ENCODE assay signal across 8 mouse cellular contexts in the genomic region with DNA sequence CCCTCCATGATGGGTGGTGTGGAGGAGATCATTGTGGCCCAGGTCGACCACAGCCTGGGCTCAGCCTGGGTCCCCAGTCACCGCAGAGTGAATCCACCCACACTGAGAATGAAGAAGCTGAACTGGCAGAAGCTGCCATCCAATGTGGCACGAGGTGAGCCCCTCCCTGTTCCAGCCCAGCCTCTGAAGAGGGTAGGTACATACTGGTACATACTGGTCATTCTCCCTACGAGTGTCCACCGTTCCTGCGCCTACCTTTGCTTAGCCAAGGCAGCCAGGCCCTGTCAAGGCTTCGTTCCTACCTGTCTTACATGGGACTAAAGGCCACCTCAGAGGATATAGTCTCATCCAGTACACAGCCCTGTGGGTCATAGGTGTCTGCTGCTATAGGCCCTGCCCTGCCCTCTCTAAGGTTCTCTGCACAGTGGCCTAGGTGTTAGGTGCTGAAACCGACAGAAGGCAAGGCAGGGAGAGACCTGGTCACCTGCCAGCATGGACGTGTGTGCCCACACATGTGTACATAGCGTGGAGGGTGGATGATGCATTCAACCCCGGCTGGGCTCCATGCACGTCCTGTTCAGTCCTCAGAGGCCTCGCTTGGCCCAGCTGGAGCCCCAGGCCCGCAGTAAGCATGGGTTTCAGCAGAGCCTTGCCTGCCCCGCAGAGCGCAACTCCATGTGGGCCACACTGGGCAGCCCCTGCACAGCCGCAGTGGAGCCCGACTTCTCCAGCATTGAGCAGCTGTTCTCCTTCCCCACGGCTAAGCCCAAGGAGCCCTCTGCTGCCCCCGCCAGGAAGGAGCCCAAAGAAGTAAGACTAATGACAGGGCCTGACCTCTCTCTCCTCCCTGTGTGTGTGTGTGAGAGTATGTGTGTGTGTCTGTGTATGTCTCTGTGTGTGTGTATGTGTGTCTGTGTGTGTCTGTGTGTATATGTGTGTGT. TPM values are rescaled to one million over a fixed set of nuclear protein-coding genes. Genes with fewer than 3 reads are reported as not detected.
A peak's percentile ranks its signal among the peaks of the same experiment; 100 is the strongest.
DNase-seq lines count a peak whose midpoint lies in the region; ATAC-seq and TF ChIP-seq lines count a peak whose summit lies in the region.

No protein-coding gene starts in this region.

- no peaks in the 10 kb centered on the region for H3K9me3 ChIP-seq in hindbrain, embryonic 15.5 days
- H3K9me3 ChIP-seq in liver, postnatal 0 days (ENCODE audit: low read length), result no peaks in the 10 kb centered on the region
- no peaks in the 10 kb centered on the region for H3K9me3 ChIP-seq in neural tube, embryonic 12.5 days

- no peak for ATAC-seq in CD4-positive, CD25-positive, alpha-beta regulatory T cell, adult 4 months
- peak; percentile 46; the same call in 1 of the 2 replicates for ATAC-seq in hindbrain, embryonic 15.5 days (ENCODE audit: low FRiP score, low read depth)
- ATAC-seq in liver, postnatal 0 days, result peak; percentile 60
- peak; percentile 69 for ATAC-seq in neural tube, embryonic 12.5 days (ENCODE audit: low FRiP score, low read depth)

- no peaks in the 10 kb centered on the region for H3K4me1 ChIP-seq in testis, adult 2 months (ENCODE audit: control insufficient read depth, insufficient read depth, low read length)
- H3K4me1 ChIP-seq in hindbrain, embryonic 15.5 days (replicated peaks), result 0 out of 2 replicates have a peak, but pooled peaks cover 4% of the 10 kb centered on the region
- H3K4me1 ChIP-seq in liver, postnatal 0 days (ENCODE audit: insufficient read depth), result no peaks in the 10 kb centered on the region
- peaks cover 5% of the 10 kb centered on the region; the same call in 1 of the 2 replicates for H3K4me1 ChIP-seq in neural tube, embryonic 12.5 days

- no peak overlapping the region for H3K4me3 ChIP-seq in testis, adult 2 months (ENCODE audit: control insufficient read depth, low read depth, low read length)
- H3K4me3 ChIP-seq in hindbrain, embryonic 15.5 days, result no peak overlapping the region
- no peak overlapping the region for H3K4me3 ChIP-seq in liver, postnatal 0 days (ENCODE audit: low read depth, low read length)
- H3K4me3 ChIP-seq in neural tube, embryonic 12.5 days, result no peak overlapping the region

- no peak for TF ChIP-seq POLR2A in testis, adult 2 months (IDR thresholded peaks at IDR 0.05; ENCODE audit: control insufficient read depth, low read depth, low read length)

- WGBS in hindbrain, embryonic 15.5 days, result 55% methylated on average over 20 of the region's 20 CpGs
- WGBS in liver, postnatal 0 days (ENCODE audit: insufficient replicate concordance), result 65% methylated on average over 20 of the region's 20 CpGs
- 66% methylated on average over 20 of the region's 20 CpGs for WGBS in neural tube, embryonic 12.5 days

- H3K4me2 ChIP-seq in hindbrain, embryonic 15.5 days, result no peak overlapping the region
- H3K4me2 ChIP-seq in liver, postnatal 0 days (ENCODE audit: low read depth, low read length), result no peak overlapping the region
- no peak overlapping the region for H3K4me2 ChIP-seq in neural tube, embryonic 12.5 days (replicated peaks)

- DNase-seq in CD4-positive, CD25-positive, alpha-beta regulatory T cell, adult 2 months (ENCODE audit: low read depth, low spot score), result peak; percentile 36
- DNase-seq in testis, postnatal 14 days (ENCODE audit: low spot score), result no peak
- peak; percentile 57 for DNase-seq in liver, postnatal 0 days
- DNase-seq in cerebellum, adult 9-11 months, result no peak

- H3K9ac ChIP-seq in hindbrain, embryonic 15.5 days, result no peak overlapping the region
- no peak overlapping the region for H3K9ac ChIP-seq in liver, postnatal 0 days (replicated peaks)
- H3K9ac ChIP-seq in neural tube, embryonic 12.5 days, result no peak overlapping the region

- H3K36me3 ChIP-seq in testis, adult 2 months (ENCODE audit: control insufficient read depth, insufficient read depth, low read length), result no peaks in the 10 kb centered on the region
- H3K36me3 ChIP-seq in hindbrain, embryonic 15.5 days, result no peaks in the 10 kb centered on the region
- H3K36me3 ChIP-seq in liver, postnatal 0 days (replicated peaks; ENCODE audit: insufficient read depth, low read length), result peaks cover 20% of the 10 kb centered on the region
- H3K36me3 ChIP-seq in neural tube, embryonic 12.5 days, result no peaks in the 10 kb centered on the region

- no peak overlapping the region for H3K27ac ChIP-seq in testis, adult 2 months (ENCODE audit: control insufficient read depth, insufficient read depth, low read depth, low read length)
- no peak overlapping the region for H3K27ac ChIP-seq in hindbrain, embryonic 15.5 days (replicated peaks)
- no peak overlapping the region for H3K27ac ChIP-seq in liver, postnatal 0 days (ENCODE audit: low read depth)
- H3K27ac ChIP-seq in neural tube, embryonic 12.5 days, result no peak overlapping the region

- no peaks in the 10 kb centered on the region for H3K27me3 ChIP-seq in testis, adult 2 months (ENCODE audit: control insufficient read depth, insufficient read depth, low read length)
- H3K27me3 ChIP-seq in hindbrain, embryonic 15.5 days, result no peaks in the 10 kb centered on the region
- H3K27me3 ChIP-seq in liver, postnatal 0 days (ENCODE audit: insufficient read depth, low read length), result no peaks in the 10 kb centered on the region
- H3K27me3 ChIP-seq in neural tube, embryonic 12.5 days (replicated peaks), result no peaks in the 10 kb centered on the region

- TF ChIP-seq EP300 in liver, postnatal 0 days (IDR thresholded peaks at IDR 0.05; ENCODE audit: low read depth), result no peak

- peak; percentile 14; the same call in 1 of the 2 replicates for TF ChIP-seq CTCF in testis, adult 2 months (IDR thresholded peaks at IDR 0.05; ENCODE audit: control insufficient read depth, insufficient read depth, insufficient replicate concordance, low read depth, low read length)
- peak; percentile 61 for TF ChIP-seq CTCF in liver, postnatal 0 days (IDR thresholded peaks at IDR 0.05; ENCODE audit: low read depth)

RNA-seq across cellular contexts. Expression of a gene that starts 14.9 kb away (rescaled TPM):
- polyA plus RNA-seq in CD4-positive, CD25-positive, alpha-beta regulatory T cell, adult 4 months (2017; shearing (Covaris generic)), result 1 to 10 TPM; 2.0 to 2.3 TPM
- polyA plus RNA-seq in testis, adult 2 months (2012; rRNA removed), result 7.9 and 8.9 TPM in 2 replicates
- polyA plus RNA-seq in hindbrain, embryonic 15.5 days (2015; fragmentation: Nextera tagmentation; extraction: Ambion mirVana), result 5.8 and 6.3 TPM in 2 replicates
- polyA plus RNA-seq in liver, postnatal 0 days (2015; fragmentation: Nextera tagmentation; extraction: Ambion mirVana), result 22.8 and 24.4 TPM in 2 replicates
- polyA plus RNA-seq in neural tube, embryonic 12.5 days (2016; fragmentation: Nextera tagmentation; extraction: Ambion mirVana), result 3.2 and 3.7 TPM in 2 replicates

RNA-seq across cellular contexts. Expression of a gene that starts 16.4 kb away (rescaled TPM):
- 10 to 100 TPM in 1 of 2 experiments, 1 to 10 TPM in 1; 9.1 to 12.2 TPM for polyA plus RNA-seq in CD4-positive, CD25-positive, alpha-beta regulatory T cell, adult 4 months (2017; shearing (Covaris generic))
- 2.9 TPM in 2 replicates for polyA plus RNA-seq in testis, adult 2 months (2012; rRNA removed)
- 0.89 and 1.0 TPM in 2 replicates for polyA plus RNA-seq in hindbrain, embryonic 15.5 days (2015; fragmentation: Nextera tagmentation; extraction: Ambion mirVana)
- polyA plus RNA-seq in liver, postnatal 0 days (2015; fragmentation: Nextera tagmentation; extraction: Ambion mirVana), result 1.8 and 1.9 TPM in 2 replicates
- polyA plus RNA-seq in neural tube, embryonic 12.5 days (2016; fragmentation: Nextera tagmentation; extraction: Ambion mirVana), result 1.1 and 2.2 TPM in 2 replicates

RNA-seq across cellular contexts. Expression of a gene that starts 39.5 kb away (rescaled TPM):
- polyA plus RNA-seq in CD4-positive, CD25-positive, alpha-beta regulatory T cell, adult 4 months (2017; shearing (Covaris generic)), result 10 to 100 TPM; 30.9 to 37.1 TPM
- 36.0 and 41.7 TPM in 2 replicates for polyA plus RNA-seq in testis, adult 2 months (2012; rRNA removed)
- 55.6 and 61.2 TPM in 2 replicates for polyA plus RNA-seq in hindbrain, embryonic 15.5 days (2015; fragmentation: Nextera tagmentation; extraction: Ambion mirVana)
- 55.6 and 62.2 TPM in 2 replicates for polyA plus RNA-seq in liver, postnatal 0 days (2015; fragmentation: Nextera tagmentation; extraction: Ambion mirVana)
- 108 and 130 TPM in 2 replicates for polyA plus RNA-seq in neural tube, embryonic 12.5 days (2016; fragmentation: Nextera tagmentation; extraction: Ambion mirVana)

Comparison
In these comparisons a context has a peak if more than half of its experiments do, and no peak if none do; other contexts are left out.
1. DNase-seq: peak in CD4-positive, CD25-positive, alpha-beta regulatory T cell, adult 2 months (single experiment) and liver, postnatal 0 days (single experiment); none in testis, postnatal 14 days (single experiment) and cerebellum, adult 9-11 months (single experiment).